Mouse (Mus musculus) heart, postnatal 0 days (tissue): ENCODE data around the gene Olfr1394.

Source experiments
- CTCF ChIP-seq: IDR thresholded peaks from 2 replicates; pipeline ENCODE4 v1.5.1; 2016; ENCODE audit warnings: antibody characterized with exemption, control low read depth, low read depth
- EP300 ChIP-seq: IDR thresholded peaks from 2 replicates; pipeline ENCODE4 v1.6.1; 2016; ENCODE audit warnings: antibody characterized with exemption, low read depth

DNA sequence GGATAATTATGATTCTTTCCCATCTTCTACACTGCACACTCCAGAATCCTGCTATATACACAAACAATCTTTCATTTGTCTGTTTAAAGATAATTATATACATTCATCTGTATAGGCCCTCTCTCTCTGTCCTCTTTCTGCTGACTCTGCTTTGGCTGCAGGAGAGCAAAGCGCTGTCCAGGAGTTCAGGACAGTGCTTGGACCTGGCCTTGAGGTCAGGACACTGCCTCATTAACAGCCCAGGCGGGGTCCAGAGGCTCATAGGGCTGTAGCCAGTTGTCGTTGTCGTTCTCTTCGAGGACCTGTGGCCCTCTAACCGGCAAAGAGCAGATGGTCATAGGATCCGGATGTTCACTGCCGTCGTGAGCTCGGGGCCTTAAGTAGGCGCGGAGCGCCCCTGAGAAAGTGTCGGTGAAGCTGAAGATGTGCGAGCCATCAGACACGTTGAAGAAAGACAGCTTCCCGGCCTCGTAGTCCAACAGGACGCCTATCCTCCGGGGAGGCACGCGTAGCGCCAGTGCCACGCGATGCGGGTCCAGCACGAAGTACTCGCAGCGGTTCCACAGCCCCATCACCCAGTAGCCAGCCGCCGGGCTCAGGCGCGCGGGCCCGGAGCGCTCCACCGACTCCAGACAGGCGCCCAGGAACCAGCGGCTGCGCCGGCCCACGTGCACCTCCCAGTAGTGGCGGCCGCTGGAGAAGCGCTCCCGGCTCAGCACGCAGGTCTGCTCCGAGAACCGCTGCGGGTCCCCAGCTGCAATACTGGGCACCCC lies 14.8 kb downstream of the Olfr1394 start:
- TF ChIP-seq CTCF (no peak), EP300 (no peak)
